Mouse (Mus musculus) A20 (cell line): ENCODE measurements around the gene Txn2.
"Not testable (repeated sequence)": the region's sequence is repeated elsewhere in the genome, so short reads cannot be mapped to it uniquely, and the experiment has no call there.

Experiments used
- DNase-seq: peaks from one replicate; pipeline ENCODE4 v3.0.0-alpha.2; 2011; ENCODE audit warnings: low read depth, low spot score

Gene Txn2

DNA sequence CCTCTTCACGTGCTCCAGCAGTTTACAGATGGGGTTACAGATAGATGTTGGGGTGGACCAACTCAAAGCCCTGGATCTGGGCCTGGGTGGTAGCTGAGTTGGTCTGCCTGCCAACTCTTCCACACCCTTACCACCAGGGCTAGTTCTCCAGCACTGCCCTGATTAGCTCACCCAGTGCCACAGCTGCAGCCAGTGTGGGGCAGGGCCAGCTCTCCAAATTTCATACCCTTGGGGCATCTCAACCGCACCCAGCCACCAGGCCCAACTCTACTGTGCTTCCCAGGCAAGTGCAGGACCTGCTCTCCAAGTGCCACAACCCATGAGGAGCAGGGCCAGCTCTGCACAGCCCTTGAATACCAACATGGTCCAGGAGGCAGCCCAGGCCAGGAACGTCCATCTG, 49.0 kb downstream of the Txn2 start:
- DNase-seq = no peak

DNA sequence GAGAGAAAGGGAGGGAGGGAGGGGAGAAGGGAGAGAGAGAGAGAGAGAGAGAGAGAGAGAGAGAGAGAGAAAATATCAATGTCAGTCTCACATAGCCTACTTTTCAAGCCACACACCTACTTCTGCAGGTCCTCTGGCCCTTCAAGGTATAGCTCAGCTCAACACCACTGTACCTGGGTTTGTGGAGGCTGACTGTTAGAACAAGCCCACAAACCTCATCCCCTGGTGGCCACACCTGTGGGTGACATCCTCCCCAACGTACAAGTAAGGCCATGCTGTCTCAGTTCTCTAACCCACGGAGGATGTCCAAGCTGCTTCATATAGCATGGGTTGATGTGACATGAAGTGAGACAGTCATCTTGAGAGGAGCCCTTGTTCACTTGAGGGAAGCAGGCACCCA, 51.6 kb downstream of the Txn2 start:
- DNase-seq = no peak

DNA sequence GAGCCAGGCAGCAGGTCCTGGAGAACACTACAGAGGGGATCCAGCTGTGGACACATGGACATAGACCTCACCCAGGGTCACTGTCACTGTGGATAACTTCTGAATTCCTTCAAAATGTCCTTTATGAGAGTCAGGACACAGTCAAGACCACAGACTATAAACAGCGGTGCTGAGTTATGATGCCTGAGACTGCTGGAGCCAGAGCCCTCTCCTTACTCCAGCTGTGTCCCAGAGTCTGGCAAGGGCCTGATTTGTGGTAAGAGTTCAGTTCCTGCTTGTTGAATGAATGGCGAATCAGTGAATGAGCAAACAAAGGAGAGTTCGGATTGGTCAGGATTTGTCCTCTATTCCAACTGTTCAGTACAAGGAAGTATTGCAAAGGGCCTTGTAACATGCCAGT, 52.1 kb downstream of the Txn2 start:
- no peak for DNase-seq

DNA sequence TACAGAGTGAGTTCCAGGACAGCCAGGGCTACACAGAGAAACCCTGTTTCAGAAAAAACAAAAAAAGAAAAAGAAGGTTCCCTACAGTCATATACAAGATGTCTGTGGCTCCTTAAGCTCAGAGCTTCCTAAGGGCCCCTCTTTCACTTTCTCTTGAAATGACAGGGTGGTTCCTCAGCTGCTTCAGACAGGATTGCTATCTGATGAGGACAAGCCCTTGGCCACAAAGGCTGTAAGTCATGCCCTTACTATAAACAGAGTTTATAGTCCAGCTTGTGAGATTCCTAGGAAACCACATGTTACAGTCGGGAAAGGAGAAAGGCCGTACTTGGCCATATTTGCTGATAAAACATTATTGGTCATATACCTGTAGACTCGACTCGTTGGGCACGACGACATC, 52.9 kb downstream of the Txn2 start:
- no peak for DNase-seq

DNA sequence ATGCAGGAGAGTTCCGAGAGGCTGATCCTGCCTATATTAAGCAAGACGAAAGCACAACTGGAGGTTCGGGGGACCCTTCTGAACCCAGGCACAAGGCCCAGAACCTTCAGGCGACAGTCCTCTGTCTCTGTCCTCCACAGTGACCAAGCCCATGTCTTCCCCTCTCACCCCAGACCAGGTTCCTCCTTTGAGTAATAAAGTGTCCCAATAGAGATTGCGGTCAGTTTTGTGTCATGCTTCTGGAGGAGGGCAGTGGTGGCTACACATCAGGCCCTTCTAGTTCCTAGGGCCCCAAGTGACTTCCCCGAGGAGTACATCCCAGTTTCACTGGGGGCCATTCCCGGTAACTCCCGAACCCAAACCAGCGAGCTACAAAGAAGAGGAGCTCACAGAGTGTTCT, 54.0 kb downstream of the Txn2 start:
- DNase-seq = no peak

DNA sequence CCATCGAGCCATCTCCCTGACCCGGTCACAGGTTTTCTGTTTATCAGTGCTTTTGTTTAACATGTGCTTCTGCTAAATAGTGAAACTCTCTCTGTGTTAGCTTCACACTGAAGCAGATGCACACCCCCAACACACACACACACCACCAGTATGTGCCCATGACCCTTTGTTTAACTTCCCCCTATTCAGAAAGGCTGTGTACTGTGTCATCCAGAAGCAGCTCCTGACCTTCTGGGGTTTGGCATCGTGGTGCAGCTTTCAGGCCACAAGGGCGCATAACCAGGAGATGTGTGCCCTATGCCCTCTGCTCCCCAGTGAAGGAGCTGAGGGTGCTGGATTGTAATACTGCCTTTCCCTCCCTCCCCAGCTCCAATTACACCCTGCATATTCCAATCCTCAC, 54.5 kb downstream of the Txn2 start:
- DNase-seq = no peak

DNA sequence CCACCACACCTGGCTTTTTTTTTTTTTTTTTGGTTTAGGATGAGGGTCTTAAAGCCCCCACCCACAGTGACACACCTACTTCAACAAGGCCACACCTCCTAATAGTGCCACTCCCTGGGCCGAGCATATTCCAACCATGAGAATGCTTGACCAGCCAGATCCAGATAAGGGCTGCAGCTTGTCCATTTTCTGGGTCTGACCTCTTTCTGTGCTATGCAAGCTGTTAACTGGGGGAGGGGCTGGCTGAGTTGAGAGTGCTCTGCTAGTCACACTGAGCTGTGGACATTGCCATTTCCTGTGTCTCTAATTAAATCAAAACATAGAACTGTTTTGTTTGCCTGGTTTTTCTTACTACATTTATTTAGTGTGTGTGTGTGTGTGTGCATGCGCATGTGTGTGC, 55.2 kb downstream of the Txn2 start:
- DNase-seq = no peak

DNA sequence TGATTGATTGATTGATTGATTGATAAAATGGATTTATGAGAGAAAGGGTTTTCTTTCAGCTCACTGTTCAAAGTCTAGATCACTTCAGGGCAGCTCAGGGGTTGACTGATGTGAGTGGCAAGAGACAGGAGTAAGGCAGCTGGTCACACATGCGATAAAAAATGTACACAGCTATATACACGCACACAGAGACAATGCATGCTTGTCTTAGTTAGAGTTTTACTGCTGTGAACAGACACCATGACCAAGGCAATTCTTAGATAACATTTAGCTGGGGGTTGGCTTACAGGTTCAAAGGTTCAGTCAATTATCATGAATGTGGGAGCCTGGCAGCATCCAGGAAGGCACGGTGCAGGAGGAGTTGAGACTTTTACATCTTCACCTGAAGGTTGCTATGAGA, 55.8 kb downstream of the Txn2 start:
- DNase-seq = no peak

DNA sequence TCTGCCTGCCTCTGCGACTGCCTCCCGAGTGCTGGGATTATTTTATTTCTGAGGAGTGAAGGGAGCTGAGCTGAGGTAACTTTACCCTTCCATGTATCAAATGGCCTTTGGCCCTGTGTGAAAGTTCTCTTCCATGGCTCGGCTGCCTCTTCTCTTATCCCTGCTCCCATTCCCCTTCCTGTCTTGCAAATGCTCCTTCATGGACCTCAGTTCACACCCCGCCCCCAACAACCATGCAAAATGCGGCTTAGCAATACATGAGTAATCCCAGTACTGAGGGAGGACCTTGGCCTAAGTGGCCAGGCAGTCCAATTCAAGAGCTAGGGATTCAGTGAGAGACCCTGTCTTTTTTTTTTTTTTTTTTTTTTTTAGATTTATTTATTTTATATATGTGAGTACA, 60.5 kb downstream of the Txn2 start:
- DNase-seq = no peak

DNA sequence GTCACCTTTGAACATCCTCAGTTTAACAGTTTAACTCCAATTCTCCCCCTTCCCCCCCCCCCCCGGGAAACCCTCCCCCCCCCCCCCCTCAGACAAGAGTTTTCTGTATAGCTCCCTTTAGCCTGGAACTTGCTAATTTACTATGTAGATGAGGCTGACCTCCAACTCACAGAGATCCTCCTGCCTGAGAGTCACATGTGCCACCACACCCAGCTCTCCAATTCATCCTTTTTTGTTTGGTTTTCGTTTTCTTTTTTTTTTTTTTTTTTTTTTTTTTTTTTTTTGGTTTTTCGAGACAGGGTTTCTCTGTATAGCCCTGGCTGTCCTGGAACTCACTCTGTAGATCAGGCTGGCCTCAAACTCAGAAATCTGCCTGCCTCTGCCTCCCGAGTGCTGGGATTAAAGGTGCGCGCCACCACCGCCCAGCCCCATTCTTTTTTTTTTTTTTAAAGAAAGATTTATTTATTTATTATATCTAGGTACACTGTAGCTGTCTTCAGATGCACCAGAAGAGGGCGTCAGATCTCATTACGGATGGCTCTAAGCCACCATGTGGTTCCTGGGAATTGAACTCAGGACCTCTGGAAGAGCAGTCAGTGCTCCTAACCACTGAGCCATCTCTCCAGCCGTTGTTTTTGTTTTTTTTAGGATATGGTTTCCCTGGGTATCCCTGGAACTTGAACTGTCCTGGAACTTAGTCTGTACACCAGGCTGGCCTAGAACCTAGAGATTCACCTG, 61.4 kb downstream of the Txn2 start:
- not testable (repeated sequence) for DNase-seq

DNA sequence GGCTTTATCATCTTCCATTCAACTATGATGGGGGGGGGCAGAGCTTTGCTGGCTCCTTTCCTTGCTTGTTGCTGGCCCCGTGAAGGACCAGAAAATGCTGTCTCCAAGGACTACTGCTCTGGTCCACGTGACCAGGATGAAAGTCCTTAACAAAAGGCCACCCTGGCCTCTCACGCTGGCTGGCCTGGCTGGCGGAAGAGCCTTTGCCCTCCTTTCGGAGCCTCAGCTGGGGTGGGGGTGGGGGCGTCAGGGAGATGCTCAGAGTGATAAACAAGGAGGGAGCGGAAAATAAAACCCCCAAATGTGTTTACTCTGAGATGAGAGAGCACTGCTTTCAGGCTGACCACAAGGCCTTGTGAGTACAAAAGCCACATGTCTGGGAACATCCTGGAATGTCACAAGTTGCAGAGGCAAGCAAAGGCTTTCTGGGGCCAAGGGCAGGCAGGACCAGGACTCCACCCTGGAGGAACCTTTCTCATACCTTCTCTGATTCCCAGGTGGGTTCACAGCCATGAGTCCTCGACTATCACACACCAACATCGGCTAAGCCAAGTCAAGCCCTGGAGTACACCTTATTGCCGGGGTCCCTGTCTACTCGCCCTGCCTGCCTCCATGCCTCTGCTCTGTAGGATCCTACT, 62.1 kb downstream of the Txn2 start:
- DNase-seq = no peak
